Mouse (Mus musculus) gastrocnemius, postnatal 25 days (tissue): ENCODE measurements at regions not wholly inside any gene's neighbourhood (a gene's known extent, or its start where the extent isn't known, plus 50 kb on each side); places are given as distances from the start of the nearest gene placed in this dataset.

ENCODE experiments used
- DNase-seq: peaks from one replicate; pipeline ENCODE4 v3.0.0; 2022

DNA sequence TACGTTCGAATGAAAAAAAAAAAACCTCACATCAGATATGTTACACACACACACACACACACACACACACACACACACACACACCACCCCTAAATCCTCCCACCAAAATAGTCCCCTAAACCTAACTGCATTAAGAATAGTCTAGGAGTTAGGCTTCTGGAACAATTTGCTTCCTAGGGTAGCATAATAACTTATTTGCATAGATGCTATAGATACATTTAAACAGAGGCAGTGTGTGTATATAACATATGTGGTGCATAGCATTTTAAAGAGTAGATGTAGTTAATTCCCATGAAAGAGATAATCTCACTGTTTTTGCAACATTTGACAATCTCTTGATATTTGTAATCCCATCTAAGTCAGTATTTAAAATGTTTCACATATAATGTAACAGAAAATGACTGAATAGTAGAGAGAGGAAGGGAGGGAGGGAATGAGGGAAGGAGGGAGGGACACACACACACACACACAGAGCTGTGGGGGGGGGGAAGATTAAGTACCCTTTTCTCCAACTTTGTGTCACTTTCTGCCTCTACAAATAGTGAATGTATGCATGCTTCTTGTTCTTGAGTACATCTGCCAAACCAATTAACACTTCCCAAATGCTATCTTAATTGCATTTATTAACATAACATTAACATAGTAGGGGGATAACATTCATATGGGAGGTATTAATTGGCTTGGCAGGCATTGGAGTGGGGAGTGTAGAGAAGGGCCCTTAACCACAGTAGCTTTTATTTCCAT, 127.7 kb upstream of the Tle1 start:
- no peak for DNase-seq

DNA sequence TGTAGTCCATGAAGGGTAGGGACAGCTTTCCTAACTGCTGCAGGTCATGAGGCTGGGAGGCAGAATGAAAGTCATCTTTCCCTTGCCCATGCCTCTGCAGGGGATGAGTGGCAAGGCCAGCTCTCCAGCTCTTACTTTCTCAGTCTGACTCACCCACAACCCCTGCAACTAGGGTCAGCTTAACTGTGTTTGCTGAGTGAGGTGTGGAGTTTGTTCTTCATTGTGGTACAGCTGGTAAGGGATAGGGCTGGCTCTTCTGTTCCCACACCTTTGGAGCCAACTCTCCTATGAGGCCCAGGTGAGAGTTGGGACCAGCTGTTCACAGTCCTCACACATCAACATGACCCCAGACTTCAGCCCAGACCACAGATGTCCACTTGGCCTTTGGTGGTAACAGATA, 124.2 kb upstream of the Tle1 start:
- DNase-seq = no peak

DNA sequence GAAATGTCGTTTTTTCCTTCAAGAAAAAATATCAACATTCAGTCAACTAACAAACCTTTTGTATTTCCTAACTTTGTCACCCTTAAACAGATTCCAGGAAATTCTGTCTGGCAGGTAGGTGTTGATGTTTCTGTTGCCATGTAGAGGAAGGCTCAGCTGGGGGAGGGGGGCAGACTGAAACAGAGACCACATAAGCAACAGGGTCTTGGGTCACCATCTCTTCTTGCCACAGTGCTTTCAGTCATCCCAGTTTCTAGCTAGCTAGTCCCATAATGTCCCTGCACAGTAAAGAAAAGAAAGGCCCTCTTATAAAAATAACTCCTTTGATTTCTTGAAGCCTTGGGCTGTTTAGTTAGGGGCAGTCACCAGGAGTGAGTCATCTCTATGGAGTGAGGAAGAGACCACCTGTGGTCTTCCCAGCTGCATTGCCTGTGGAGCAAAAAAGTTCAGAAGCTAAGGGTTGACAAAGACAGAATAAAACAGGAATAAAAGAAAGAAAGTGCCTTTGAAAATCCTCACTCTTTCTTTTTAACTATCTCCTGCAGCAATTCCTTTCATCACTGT, 84.5 kb upstream of the Tle1 start:
- DNase-seq = no peak

DNA sequence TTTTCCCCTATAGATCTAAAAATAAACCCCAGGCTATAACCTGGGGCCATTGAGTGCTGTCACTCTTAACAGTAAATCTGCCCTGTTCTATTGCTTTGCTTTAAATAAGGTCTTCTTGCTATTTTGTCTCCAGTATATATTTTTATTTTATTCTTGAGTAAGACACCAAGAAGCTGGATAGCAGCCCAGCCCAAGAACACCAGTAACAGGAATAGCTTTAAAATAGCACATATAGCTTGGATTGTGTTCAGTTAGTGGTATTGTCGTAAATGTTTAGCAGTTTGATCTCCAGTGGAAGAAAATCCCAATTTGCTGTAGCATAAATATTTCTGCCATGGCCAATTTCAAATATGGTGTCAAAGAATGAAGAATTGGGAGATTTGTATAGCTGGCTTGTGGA, 49.8 kb upstream of the Tle1 start:
- DNase-seq = no peak
